Mouse (Mus musculus) liver, embryonic 14.5 days (tissue): ENCODE measurements around the gene Gm21936.
"Not testable (repeated sequence)": the region's sequence is repeated elsewhere in the genome, so short reads cannot be mapped to it uniquely, and the experiment has no call there.

Experiments
- CTCF ChIP-seq: IDR thresholded peaks from 2 replicates; pipeline ENCODE4 v1.5.1; 2016; ENCODE audit warnings: antibody characterized with exemption, low read depth, control low read depth
- EP300 ChIP-seq: IDR thresholded peaks from 2 replicates; pipeline ENCODE4 v1.6.1; 2016; ENCODE audit warnings: antibody characterized with exemption, low read depth

DNA sequence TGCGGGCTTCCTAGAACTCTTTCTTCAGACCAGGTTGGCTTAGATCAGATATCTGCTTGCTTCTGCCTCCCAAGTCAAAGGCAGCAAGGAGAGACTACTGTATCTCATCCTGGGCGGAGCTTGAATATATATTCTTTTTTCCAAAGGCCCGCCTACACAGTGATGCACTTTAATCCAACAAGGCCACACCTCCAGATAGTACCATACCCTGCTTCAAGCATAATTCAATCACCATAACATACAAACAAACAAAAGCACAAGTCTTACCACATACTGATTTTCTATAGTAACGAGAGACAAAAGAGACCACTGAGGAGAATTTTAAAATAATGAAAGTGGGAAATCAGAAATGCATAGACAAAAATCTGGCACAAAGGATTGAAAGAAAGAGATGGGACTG, 19.7 kb upstream of the Gm21936 start, which contains the start of gene Gm21319:
- not testable (repeated sequence) for TF ChIP-seq CTCF, EP300
